Mouse (Mus musculus): Measurements from ENCODE around the gene Smim5. TPM values are rescaled to one million over a fixed set of nuclear protein-coding genes. Genes with fewer than 3 reads are reported as not detected.
A peak's percentile ranks its signal among the peaks of the same experiment; 100 is the strongest.

Gene Smim5
- total RNA-seq, 2 experiments from 2014 or later, result 1.5 to 2.6 TPM

DNA sequence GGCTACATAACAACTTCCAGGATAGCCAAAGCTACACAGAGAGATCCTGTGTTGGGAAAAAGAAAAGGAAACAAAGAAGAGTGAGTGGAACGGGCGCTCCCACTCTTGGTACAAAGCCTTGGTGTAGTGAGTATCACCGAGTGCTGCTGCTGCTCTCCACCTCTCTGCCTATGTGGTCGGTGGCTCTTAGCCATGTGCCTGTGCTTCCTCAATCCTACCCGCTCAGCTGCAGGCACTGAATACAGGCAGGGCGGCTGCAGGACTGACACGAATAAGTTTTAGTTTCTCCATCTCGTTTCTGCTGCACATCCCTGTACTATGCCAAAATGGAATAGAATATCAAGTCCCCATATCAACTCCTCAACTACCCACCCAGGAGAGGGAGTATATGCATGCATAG lies 29.3 kb downstream of the Smim5 start:
- no peak for DNase-seq

DNA sequence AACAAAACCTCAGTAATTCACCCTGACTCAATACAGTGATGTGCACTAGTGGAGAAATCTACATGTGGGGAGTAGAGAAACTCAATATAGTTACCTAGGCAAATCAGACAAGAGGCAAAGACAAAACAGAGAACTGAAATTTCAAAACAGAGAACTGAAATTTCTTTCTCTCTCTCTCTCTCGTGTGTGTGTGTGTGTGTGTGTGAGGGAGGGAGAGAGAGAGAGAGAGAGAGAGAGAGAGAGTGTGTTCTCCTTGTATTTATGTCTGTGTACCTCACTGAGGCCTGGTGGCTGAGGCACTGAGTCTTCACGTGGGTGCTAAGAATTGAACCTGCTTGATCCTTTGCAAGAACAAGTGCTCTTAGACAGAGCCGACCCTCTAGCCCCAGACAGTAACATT lies 30.1 kb downstream of the Smim5 start:
- DNase-seq, result no peak

DNA sequence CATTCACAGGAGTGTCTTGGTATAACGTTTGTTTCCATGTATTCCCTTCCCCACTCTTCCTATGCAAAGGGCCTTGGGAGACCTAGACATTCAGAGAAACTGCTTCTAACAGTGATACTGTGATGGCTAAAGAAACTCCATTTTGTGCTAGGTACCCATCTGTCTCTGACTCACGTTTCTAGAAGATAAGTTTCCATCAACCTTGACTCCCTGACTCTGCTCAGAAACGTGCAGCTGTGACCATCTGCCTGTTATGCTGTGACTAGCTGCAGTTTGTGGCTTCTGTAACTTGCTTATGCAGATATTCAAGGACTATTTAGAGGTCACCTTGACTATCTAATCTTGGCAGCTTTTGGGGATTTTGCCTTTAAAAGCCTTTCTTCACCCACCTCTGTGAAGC lies 31.5 kb downstream of the Smim5 start:
- DNase-seq, result no peak

DNA sequence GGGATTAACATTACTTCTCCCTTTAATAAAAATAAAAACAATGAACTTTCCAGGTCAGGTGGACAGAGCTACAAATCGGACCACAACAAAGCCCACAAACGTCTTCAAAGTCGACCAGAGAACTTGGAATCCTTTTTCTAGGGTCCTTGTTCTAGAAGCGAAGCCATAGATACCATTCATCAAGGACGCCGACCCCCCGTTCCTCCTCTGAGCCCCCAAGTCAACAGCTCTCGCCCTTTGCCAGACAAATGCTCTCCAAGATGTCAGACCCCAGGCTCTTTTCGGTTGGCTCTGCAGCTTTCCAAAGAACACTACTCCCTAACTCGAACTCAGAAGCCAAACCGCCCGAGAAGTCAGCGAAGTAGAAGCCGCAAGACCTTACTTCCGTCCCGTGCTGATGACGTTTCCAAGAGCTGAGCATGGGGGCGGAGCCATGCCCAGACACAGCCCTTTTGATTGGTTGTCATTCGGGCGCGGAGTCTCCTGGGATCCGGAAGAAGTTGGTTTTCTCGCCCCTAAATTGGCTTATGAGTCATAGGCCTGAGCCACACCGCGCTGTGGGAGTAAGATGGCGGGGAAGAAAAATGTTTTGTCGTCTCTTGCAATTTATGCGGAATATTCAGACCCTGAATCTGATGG lies 33.5 kb downstream of the Smim5 start, which contains the start of the genes Sap30bp and Recql5:
Sap30bp (plus strand) TSS at position 175 of the 639 bp plus-strand sequence.
Recql5 (minus strand) TSS at position 370 of the 639 bp plus-strand sequence.
- peak; percentile 98 for DNase-seq

DNA sequence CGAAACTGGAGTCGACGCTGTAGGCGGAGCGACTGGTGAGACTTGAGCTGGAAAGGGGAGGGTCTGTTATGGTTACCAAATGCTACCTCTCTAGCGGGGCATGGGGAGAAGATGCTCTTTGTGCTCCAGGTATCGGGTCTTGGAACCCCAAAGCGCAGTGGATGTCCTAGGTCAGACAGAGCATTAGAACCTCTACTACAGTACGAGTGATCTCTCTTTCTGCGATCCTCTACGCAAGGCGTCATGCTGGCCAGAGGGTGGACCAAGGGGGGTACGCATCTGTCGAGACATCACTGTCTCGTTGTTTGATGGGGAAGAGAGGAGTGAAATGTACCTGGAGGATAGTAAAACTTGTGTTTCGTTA lies 34.0 kb downstream of the Smim5 start:
- no peak for DNase-seq

DNA sequence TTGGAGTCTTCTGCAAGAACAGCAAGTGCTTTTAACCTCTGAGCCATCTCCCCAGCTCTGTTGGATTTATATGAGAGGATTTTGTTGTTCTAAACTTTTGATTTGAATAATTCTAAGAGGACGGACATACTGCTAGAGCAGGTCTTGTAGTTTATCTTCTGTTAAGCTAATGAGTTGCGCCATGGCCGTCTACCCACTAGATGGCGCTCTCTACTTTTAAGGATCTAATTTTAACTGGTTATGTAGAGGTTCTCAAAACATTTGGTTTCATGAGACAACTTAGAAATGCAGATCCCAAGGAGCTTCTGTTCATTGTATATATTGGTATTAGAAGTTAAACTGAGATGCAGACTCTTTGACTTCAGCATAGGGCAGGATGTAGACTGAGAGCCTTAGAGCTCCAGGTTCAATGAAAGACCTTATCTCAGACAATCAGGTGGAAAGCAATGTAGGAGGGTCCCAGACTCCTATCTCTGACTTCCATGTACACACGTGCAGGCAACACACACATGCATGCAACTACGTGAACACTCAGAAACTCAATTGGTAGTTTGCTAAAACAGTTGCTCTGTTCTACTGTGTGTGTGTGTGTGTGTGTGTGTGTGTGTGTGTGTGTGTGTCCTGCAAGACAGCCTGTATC lies 40.0 kb downstream of the Smim5 start:
- peak; percentile 74 for DNase-seq

DNA sequence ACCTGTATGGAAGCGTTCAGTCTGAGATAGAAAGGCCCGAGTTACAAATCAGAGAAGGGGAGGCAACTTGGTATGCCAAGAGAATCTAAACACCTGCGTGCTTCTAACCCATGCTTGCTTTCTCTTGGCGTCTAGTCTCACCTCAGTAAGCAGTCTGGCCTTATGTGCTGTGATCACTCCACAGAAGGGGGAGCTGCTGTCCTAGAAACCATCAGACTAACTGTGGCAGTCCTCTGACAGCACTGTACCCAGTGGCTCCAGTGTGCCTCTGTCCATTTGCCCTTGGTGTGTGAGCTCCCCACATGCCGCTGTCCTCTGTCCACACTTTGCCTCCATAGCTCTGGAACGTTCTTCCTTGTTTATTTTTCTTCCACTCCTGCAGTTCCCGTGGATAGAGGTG lies 42.2 kb downstream of the Smim5 start:
- DNase-seq, result no peak

DNA sequence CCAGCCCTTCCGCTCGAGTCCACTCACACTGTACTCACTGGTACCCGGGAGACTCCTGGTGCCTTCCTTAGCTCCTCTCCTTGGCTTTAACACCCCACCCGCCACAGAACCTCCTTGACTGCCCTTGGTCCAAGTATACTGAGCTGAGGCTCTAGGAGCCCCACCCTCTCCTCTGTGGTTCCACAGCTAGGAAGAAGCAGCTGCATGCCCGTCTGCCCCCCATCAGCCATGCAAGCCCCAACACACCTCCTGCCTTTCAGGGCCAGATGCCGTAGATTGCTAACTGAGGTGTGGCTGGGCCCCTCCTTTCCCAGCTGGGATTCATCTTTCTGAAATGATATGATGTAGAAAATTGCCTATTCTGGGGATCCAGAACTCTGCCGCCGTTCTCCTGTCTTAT lies 45.5 kb downstream of the Smim5 start:
- no peak for DNase-seq

DNA sequence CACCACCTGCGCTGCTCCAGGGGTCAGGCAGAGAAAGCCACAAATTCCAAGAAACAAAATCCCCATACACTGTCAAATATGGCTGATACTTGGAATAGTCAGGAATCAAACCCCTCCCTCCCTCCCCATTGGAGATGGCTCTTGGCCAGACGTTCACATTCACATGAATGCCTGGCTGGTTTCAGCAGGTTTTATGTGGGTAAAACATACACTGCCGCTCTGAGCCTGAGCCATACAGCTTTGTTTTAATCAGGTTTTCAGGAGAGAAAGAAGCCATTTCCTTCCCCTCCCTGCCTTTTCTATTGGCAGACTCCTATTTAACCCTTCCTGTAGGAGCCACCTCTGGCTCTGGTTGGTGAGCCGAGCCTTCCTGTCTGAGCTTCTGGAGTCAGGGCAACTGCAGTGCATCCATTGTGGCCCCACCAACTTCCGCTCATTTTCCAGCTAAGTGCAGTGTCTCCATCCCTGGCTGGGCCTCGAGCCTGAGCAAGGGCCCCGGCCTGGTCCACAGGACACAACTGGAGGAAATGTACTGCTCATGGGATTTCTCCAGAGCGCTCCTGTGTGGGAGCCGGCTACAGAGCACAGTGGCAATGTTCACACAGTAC lies 46.6 kb downstream of the Smim5 start:
- DNase-seq, result no peak

DNA sequence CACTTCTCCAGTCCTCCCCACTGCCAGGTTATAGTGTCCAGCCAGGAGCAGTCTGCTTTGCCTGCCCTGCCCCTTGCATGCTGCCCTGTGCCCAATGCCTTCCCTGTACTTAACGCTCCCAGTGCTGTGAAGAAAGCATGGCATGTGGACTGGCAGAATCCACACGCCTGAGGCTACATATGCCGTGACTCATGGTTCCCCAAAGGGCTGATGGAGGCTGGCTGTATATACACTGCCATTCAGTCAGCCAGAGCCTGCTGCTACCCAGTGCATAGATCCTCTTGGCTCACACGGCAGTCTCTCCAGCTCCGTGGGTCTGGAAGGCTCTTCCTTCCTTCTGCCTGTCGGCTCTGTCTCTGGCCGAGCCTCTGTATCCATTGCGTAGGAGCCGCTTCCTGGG lies 48.5 kb downstream of the Smim5 start:
- no peak for DNase-seq

DNA sequence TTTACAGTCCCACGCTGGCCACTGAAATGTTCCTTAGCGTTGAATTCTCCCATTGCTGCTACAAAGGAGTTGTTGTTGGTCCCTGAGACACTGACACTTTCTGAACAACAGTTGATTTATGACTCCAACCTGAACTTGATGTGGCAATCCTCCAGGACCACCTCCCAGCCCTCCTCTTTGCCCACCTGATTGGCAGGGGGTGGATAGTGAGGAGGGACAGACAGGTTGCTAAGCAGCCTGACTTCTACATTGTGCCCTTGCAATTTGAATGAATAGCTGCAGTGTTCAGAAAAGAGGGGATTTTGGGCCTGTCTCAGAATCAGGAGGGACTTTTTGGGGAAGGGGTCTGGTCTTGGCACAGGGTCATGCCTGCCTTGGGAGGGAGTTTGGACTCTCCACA lies 51.0 kb downstream of the Smim5 start:
- DNase-seq, result no peak

DNA sequence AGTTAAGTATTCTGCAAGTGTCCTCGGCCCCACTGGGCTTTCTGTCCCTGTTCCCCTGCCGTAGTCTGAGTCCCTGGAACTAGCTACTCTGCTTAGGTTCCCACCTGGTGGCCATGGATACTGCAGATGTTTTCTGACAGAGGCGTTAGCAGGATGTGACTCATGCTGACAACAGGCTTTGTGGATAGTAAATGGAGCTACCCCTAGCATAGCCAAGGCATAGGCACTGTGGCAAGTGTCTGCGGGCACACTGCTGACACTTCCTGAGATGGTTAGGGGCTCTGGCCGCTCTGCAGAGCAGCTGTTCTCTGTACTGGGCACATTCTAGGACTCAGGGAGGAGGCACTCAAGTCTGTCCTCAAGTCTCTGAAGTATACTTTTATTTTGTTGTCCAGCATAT lies 54.9 kb downstream of the Smim5 start:
- DNase-seq, result no peak

DNA sequence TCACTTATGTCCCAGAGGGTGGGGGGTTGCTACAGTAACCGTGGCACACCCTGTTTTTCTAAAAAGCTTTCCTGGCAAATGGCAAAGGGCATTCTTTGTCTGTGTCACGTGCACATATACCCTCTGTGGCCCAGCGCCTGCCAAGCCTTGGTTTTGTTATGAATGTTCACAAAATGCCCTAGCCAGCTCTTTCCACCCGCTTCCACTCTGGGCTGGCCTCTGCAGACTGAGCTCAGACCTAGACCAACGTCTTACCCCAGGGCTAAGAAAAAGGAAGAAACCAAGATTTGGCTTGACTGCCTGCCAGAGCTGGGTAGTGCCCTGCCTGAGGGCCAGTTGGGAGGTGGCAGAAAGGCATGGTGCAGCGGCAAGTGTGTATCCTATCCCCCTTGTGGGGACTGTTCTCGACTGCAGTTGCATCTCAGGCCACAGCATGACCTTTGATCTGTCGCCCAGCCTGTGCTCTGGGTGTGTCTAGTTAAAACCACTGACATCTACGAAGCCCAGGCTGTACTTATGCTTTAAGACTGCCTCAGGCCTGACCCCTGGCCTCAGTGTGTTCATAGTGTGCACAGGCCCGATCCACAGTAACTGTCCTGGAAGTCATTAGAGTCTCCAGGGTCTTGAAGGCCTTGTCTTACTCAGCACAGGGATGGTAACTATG lies 55.6 kb downstream of the Smim5 start:
- peak; percentile 55 for DNase-seq

Other genes with a start within 250 kb of the Smim5 start
- 100 to 1,000 TPM in 1 of 2 experiments, 10 to 100 TPM in 1; 99.1 to 104 TPM for gene Grb2, start 191.4 kb upstream of the Smim5 start, total RNA-seq (2021)
- gene Tmem94, start 134.5 kb upstream of the Smim5 start, total RNA-seq (2021), result 10 to 100 TPM; 62.0 to 79.6 TPM
- 10 to 100 TPM; 43.3 to 47.0 TPM for gene Caskin2, start 86.3 kb upstream of the Smim5 start, total RNA-seq (2021)
- 10 to 100 TPM; 13.8 to 19.4 TPM for gene Tsen54, start 85.2 kb upstream of the Smim5 start, total RNA-seq (2021)
- 10 to 100 TPM; 12.7 to 14.0 TPM for gene Llgl2, start 75.9 kb upstream of the Smim5 start, total RNA-seq (2021)
- 1 to 10 TPM in 1 of 2 experiments, under 1 TPM in 1; 0.91 to 1.2 TPM for gene Myo15b, start 41.6 kb upstream of the Smim5 start, total RNA-seq (2021)
- gene Smim6, start 12.1 kb downstream of the Smim5 start, total RNA-seq (2021), result under 1 TPM in 1 of 2 experiments, not detected in 1; 0.30 TPM
- 10 to 100 TPM; 38.0 to 38.1 TPM for gene Sap30bp, start 33.3 kb downstream of the Smim5 start, total RNA-seq (2021)
- 10 to 100 TPM; 17.8 to 24.5 TPM for gene Recql5, start 33.5 kb downstream of the Smim5 start, total RNA-seq (2021)
- 1 to 10 TPM; 3.1 to 4.7 TPM for gene Itgb4, start 74.7 kb downstream of the Smim5 start, total RNA-seq (2021)
- 10 to 100 TPM; 67.0 to 90.6 TPM for gene Galk1, start 112.8 kb downstream of the Smim5 start, total RNA-seq (2021)
- 100 to 1,000 TPM; 401 to 426 TPM for gene H3f3b, start 128.0 kb downstream of the Smim5 start, total RNA-seq (2021)
- 10 to 100 TPM; 21.0 to 26.0 TPM for gene Unk, start 130.4 kb downstream of the Smim5 start, total RNA-seq (2021)
- 1 to 10 TPM; 2.3 to 2.7 TPM for gene Unc13d, start 178.0 kb downstream of the Smim5 start, total RNA-seq (2021)
- gene Wbp2, start 187.0 kb downstream of the Smim5 start, total RNA-seq (2021), result 100 to 1,000 TPM; 103 to 110 TPM
- gene Trim47, start 227.2 kb downstream of the Smim5 start, total RNA-seq (2021), result 10 to 100 TPM; 23.2 to 24.5 TPM
- gene Trim65, start 231.2 kb downstream of the Smim5 start, total RNA-seq (2021), result 1 to 10 TPM; 6.3 to 8.1 TPM
- gene Mrpl38, start 238.9 kb downstream of the Smim5 start, total RNA-seq (2021), result 10 to 100 TPM; 86.8 to 94.1 TPM

All from adrenal gland, postnatal 10 days (tissue).